Mouse (Mus musculus): ENCODE measurements at regions not wholly inside any gene's neighbourhood (a gene's known extent, or its start where the extent isn't known, plus 50 kb on each side); places are given as distances from the start of the nearest gene placed in this dataset.

GRCm38 (mm10) chr17:48616205-48616604, 161.5 kb downstream of the Unc5cl start:
- TF ChIP-seq CTCF (conservative IDR thresholded peaks at IDR 0.05; ENCODE audit: low read length) (no peak), POU5F1 (IDR thresholded peaks at IDR 0.05; ENCODE audit: borderline replicate concordance, low read length) (peak; percentile 100)
